ENCODE assay signal across 22 mouse cellular contexts in genomic region chr1:137254634-137255033, GRCm38 (mm10).
DNase-seq lines count a peak whose midpoint lies in the region; ATAC-seq lines count a peak whose summit lies in the region.
"Had no signal": no experiment of that assay in that cellular context is flagged by ENCODE, and none has a peak within 500 bp of the region (broad histone marks: within the 10 kb centered on the region; RNA-seq: fewer than 3 reads in every experiment).

No protein-coding gene starts in this region.

- H3K4me2 ChIP-seq in forebrain, embryonic 13.5 days = no peak overlapping the region
- H3K4me2 ChIP-seq in midbrain, embryonic 14.5 days (ENCODE audit: low read length) = no peak overlapping the region
- no peak overlapping the region for H3K4me2 ChIP-seq in forebrain, embryonic 15.5 days (replicated peaks)
- H3K4me2 ChIP-seq: heart, embryonic 12.5 days; heart, embryonic 15.5 days; hindbrain, embryonic 15.5 days had no signal

- H3K27ac ChIP-seq in forebrain, embryonic 13.5 days = peak overlapping the region; percentile 66
- H3K27ac ChIP-seq in forebrain, embryonic 10.5 days = no peak overlapping the region
- peak overlapping the region; percentile 67 for H3K27ac ChIP-seq in midbrain, embryonic 10.5 days (replicated peaks)
- H3K27ac ChIP-seq in midbrain, embryonic 14.5 days (replicated peaks; ENCODE audit: low read depth, low read length) = no peak overlapping the region
- H3K27ac ChIP-seq in forebrain, embryonic 15.5 days (replicated peaks) = peak overlapping the region; percentile 47; the same call in 1 of the 2 replicates
- H3K27ac ChIP-seq: heart, embryonic 15.5 days; hindbrain, embryonic 15.5 days had no signal

- H3K36me3 ChIP-seq in forebrain, embryonic 13.5 days (ENCODE audit: poor library complexity, severe bottlenecking) = no peaks in the 10 kb centered on the region
- no peaks in the 10 kb centered on the region for H3K36me3 ChIP-seq in forebrain, embryonic 10.5 days (replicated peaks)
- no peaks in the 10 kb centered on the region for H3K36me3 ChIP-seq in midbrain, embryonic 10.5 days
- no peaks in the 10 kb centered on the region for H3K36me3 ChIP-seq in midbrain, embryonic 14.5 days (ENCODE audit: control insufficient read depth, insufficient read depth, low read length)
- no peaks in the 10 kb centered on the region for H3K36me3 ChIP-seq in forebrain, embryonic 15.5 days
- H3K36me3 ChIP-seq: G1E; heart, embryonic 12.5 days; heart, embryonic 15.5 days; hindbrain, embryonic 15.5 days had no signal

- ATAC-seq in forebrain, embryonic 13.5 days = no peak
- no peak for ATAC-seq in midbrain, embryonic 14.5 days (ENCODE audit: low FRiP score, low TSS enrichment)
- ATAC-seq in forebrain, embryonic 15.5 days (replicated peaks) = no peak
- ATAC-seq: intestine, postnatal 0 days; Patski had no signal

- peaks cover 5% of the 10 kb centered on the region; the same call in 1 of the 2 replicates for H3K9me3 ChIP-seq in forebrain, embryonic 13.5 days (replicated peaks)
- no peaks in the 10 kb centered on the region; the same call in 1 of the 2 replicates for H3K9me3 ChIP-seq in forebrain, embryonic 10.5 days
- peaks cover 8% of the 10 kb centered on the region; the same call in 1 of the 2 replicates for H3K9me3 ChIP-seq in midbrain, embryonic 10.5 days (replicated peaks)
- H3K9me3 ChIP-seq in midbrain, embryonic 14.5 days (ENCODE audit: control insufficient read depth, low read length) = no peaks in the 10 kb centered on the region
- H3K9me3 ChIP-seq in forebrain, embryonic 15.5 days = no peaks in the 10 kb centered on the region
- H3K9me3 ChIP-seq: heart, embryonic 12.5 days; heart, embryonic 15.5 days had no signal

- H3K27me3 ChIP-seq in forebrain, embryonic 13.5 days = no peaks in the 10 kb centered on the region
- H3K27me3 ChIP-seq in forebrain, embryonic 10.5 days (ENCODE audit: poor library complexity, severe bottlenecking) = peaks cover 4% of the 10 kb centered on the region; the same call in 1 of the 2 replicates
- no peaks in the 10 kb centered on the region for H3K27me3 ChIP-seq in midbrain, embryonic 10.5 days (ENCODE audit: low read depth, poor library complexity, severe bottlenecking)
- H3K27me3 ChIP-seq in midbrain, embryonic 14.5 days (ENCODE audit: control insufficient read depth, insufficient read depth, low read length) = no peaks in the 10 kb centered on the region
- H3K27me3 ChIP-seq in forebrain, embryonic 15.5 days = no peaks in the 10 kb centered on the region
- H3K27me3 ChIP-seq: CH12.LX; heart, embryonic 12.5 days; heart, embryonic 15.5 days; hindbrain, embryonic 15.5 days; Patski had no signal

- no peak overlapping the region for H3K9ac ChIP-seq in forebrain, embryonic 13.5 days
- no peak overlapping the region for H3K9ac ChIP-seq in midbrain, embryonic 14.5 days (replicated peaks; ENCODE audit: low read length)
- H3K9ac ChIP-seq in forebrain, embryonic 15.5 days (replicated peaks) = no peak overlapping the region
- H3K9ac ChIP-seq: heart, embryonic 12.5 days; heart, embryonic 15.5 days; hindbrain, embryonic 15.5 days had no signal

- peaks cover 11% of the 10 kb centered on the region for H3K4me1 ChIP-seq in forebrain, embryonic 13.5 days
- peaks cover 7% of the 10 kb centered on the region for H3K4me1 ChIP-seq in forebrain, embryonic 10.5 days
- peaks cover 20% of the 10 kb centered on the region for H3K4me1 ChIP-seq in midbrain, embryonic 10.5 days
- H3K4me1 ChIP-seq in midbrain, embryonic 14.5 days (ENCODE audit: control insufficient read depth, insufficient read depth, low read length) = no peaks in the 10 kb centered on the region
- H3K4me1 ChIP-seq in forebrain, embryonic 15.5 days = peaks cover 6% of the 10 kb centered on the region; the same call in 1 of the 2 replicates
- H3K4me1 ChIP-seq: hindbrain, embryonic 15.5 days had no signal

- no peak for DNase-seq in forebrain, embryonic 10.5 days (ENCODE audit: extremely low spot score, low spot score)
- DNase-seq in midbrain, embryonic 10.5 days (ENCODE audit: low spot score) = no peak
- DNase-seq in midbrain, embryonic 14.5 days = no peak
- no peak for DNase-seq in ovary, postnatal 36 days (ENCODE audit: low spot score)
- DNase-seq: adrenal gland, postnatal 10 days; adrenal gland, postnatal 36 days; B cell, adult 2 months; cerebellum, adult 18-20 months; cerebellum, postnatal 14 days; gastrocnemius, postnatal 25 days; heart, adult 18-20 months; heart, postnatal 10 days; heart, postnatal 36 days had no signal

- WGBS in forebrain, embryonic 13.5 days = 94% methylated on average over 1 of the region's 1 CpGs
- 97% methylated on average over 1 of the region's 1 CpGs for WGBS in forebrain, embryonic 10.5 days
- 92% methylated on average over 1 of the region's 1 CpGs for WGBS in midbrain, embryonic 10.5 days
- 85% methylated on average over 1 of the region's 1 CpGs for WGBS in midbrain, embryonic 14.5 days
- WGBS in forebrain, embryonic 15.5 days = 72% methylated on average over 1 of the region's 1 CpGs

- H3K4me3 ChIP-seq in forebrain, embryonic 13.5 days = no peak overlapping the region
- no peak overlapping the region for H3K4me3 ChIP-seq in forebrain, embryonic 10.5 days
- no peak overlapping the region for H3K4me3 ChIP-seq in midbrain, embryonic 10.5 days
- H3K4me3 ChIP-seq in midbrain, embryonic 14.5 days (replicated peaks; ENCODE audit: low read depth, low read length) = no peak overlapping the region
- no peak overlapping the region for H3K4me3 ChIP-seq in forebrain, embryonic 15.5 days
- H3K4me3 ChIP-seq: heart, embryonic 12.5 days; heart, embryonic 15.5 days; hindbrain, embryonic 15.5 days had no signal

Comparison
In these comparisons a context has a peak if more than half of its experiments do, and no peak if none do; other contexts are left out.
1. H3K27ac ChIP-seq: peak in forebrain, embryonic 13.5 days (single experiment), midbrain, embryonic 10.5 days (single experiment) and forebrain, embryonic 15.5 days (single experiment); none in forebrain, embryonic 10.5 days (single experiment) and midbrain, embryonic 14.5 days (single experiment).